Mouse (Mus musculus): ENCODE data around the gene Pacsin1. TPM values are rescaled to one million over a fixed set of nuclear protein-coding genes. Genes with fewer than 3 reads are reported as not detected.

Gene Pacsin1
- polyA plus RNA-seq, 1 experiment from 2014 or later: 4.7 TPM

Other genes with a start within 250 kb of the Pacsin1 start
- 0.99 and 1.3 TPM in 2 replicates for gene Grm4, start 134.1 kb upstream of the Pacsin1 start, polyA plus RNA-seq (2014; fragmentation: Nextera tagmentation; extraction: Ambion mirVana)
- 427 and 461 TPM in 2 replicates for gene Hmga1, start 99.0 kb upstream of the Pacsin1 start, polyA plus RNA-seq (2014; fragmentation: Nextera tagmentation; extraction: Ambion mirVana)
- 14.6 and 16.7 TPM in 2 replicates for gene AI413582, start 89.8 kb upstream of the Pacsin1 start, polyA plus RNA-seq (2014; fragmentation: Nextera tagmentation; extraction: Ambion mirVana)
- 50.5 and 56.8 TPM in 2 replicates for gene Nudt3, start 32.0 kb upstream of the Pacsin1 start, polyA plus RNA-seq (2014; fragmentation: Nextera tagmentation; extraction: Ambion mirVana)
- not detected in 2 replicates for gene RPS10-NUDT3, start 20.3 kb upstream of the Pacsin1 start, polyA plus RNA-seq (2014; fragmentation: Nextera tagmentation; extraction: Ambion mirVana)
- gene Rps10, start 18.8 kb upstream of the Pacsin1 start, polyA plus RNA-seq (2014; fragmentation: Nextera tagmentation; extraction: Ambion mirVana): 803 and 835 TPM in 2 replicates
- gene Spdef, start 73.4 kb downstream of the Pacsin1 start, polyA plus RNA-seq (2014; fragmentation: Nextera tagmentation; extraction: Ambion mirVana): 0.15 TPM in 1 of 2 replicates, not detected in the other
- gene D17Wsu92e, start 165.1 kb downstream of the Pacsin1 start, polyA plus RNA-seq (2014; fragmentation: Nextera tagmentation; extraction: Ambion mirVana): 12.7 and 14.1 TPM in 2 replicates
- 371 and 373 TPM in 2 replicates for gene Snrpc, start 182.6 kb downstream of the Pacsin1 start, polyA plus RNA-seq (2014; fragmentation: Nextera tagmentation; extraction: Ambion mirVana)
- gene Uhrf1bp1, start 200.9 kb downstream of the Pacsin1 start, polyA plus RNA-seq (2014; fragmentation: Nextera tagmentation; extraction: Ambion mirVana): 7.8 and 9.7 TPM in 2 replicates

Measured in forebrain, embryonic 11.5 days (tissue).